Mouse (Mus musculus): ENCODE measurements at regions not wholly inside any gene's neighbourhood (a gene's known extent, or its start where the extent isn't known, plus 50 kb on each side); places are given as distances from the start of the nearest gene placed in this dataset.

GRCm38 (mm10) chr1:128517351-128517750 lies 74.7 kb downstream of the Cxcr4 start:
- TF ChIP-seq EP300 (IDR thresholded peaks at IDR 0.05) (no peak), CTCF (IDR thresholded peaks at IDR 0.05) (no peak)
